Mouse (Mus musculus) hematopoietic multipotent progenitor cell, adult 10-12 weeks (in vitro differentiated cells): ENCODE measurements around the gene Mapk6. TPM values are rescaled to one million over a fixed set of nuclear protein-coding genes. Genes with fewer than 3 reads are reported as not detected.

Experiments used
- polyA plus RNA-seq: library from polyadenylated mRNA; stranded (reverse); fragments of >175 nt; gene quantifications from 2 replicates; pipeline ENCODE4 v1.2.3, GENCODE M21; 2012; ENCODE audit warnings: low replicate concordance

Gene Mapk6
- 8.3 and 12.1 TPM in 2 replicates for polyA plus RNA-seq

GRCm38 (mm10) chr9:75409852-75410378 lies at the start of gene Mapk6:
TSS of gene Mapk6 (minus strand) at chr9:75410005.

GRCm38 (mm10) chr9:75440796-75441666 lies 31.2 kb upstream of the Mapk6 start, which contains the start of gene Leo1:
TSS of gene Leo1 (plus strand) at chr9:75441524.

GRCm38 (mm10) chr9:75347458-75347857 lies 62.3 kb downstream of the Mapk6 start, which contains the start of gene Bcl2l10:
TSS of gene Bcl2l10 (plus strand) at chr9:75347758.

Other genes with a start within 250 kb of the Mapk6 start
- 0.12 TPM in 1 of 2 replicates, not detected in the other for gene Myo5c, start 178.0 kb downstream of the Mapk6 start, polyA plus RNA-seq
- 0.30 and 0.45 TPM in 2 replicates for gene Gnb5, start 103.7 kb downstream of the Mapk6 start, polyA plus RNA-seq
- gene Bcl2l10, start 62.2 kb downstream of the Mapk6 start, polyA plus RNA-seq: not detected in 2 replicates
- 5.7 and 7.9 TPM in 2 replicates for gene Leo1, start 31.5 kb upstream of the Mapk6 start, polyA plus RNA-seq
- gene Tmod3, start 149.7 kb upstream of the Mapk6 start, polyA plus RNA-seq: 18.5 and 30.1 TPM in 2 replicates
- gene Tmod2, start 201.3 kb upstream of the Mapk6 start, polyA plus RNA-seq: 0.10 and 0.19 TPM in 2 replicates
- gene Lysmd2, start 215.7 kb upstream of the Mapk6 start, polyA plus RNA-seq: 13.9 and 35.7 TPM in 2 replicates